Mouse (Mus musculus) stomach, embryonic 14.5 days (tissue): ENCODE results near the gene Sh2b3. TPM values are rescaled to one million over a fixed set of nuclear protein-coding genes. Genes with fewer than 3 reads are reported as not detected.

Source experiments
- ATAC-seq: fragments of 200-750 bp; cut with Nextera tagmentation; 2 replicates; pipeline ENCODE4 v1.8.0; 2017; ENCODE audit warnings: low read depth, moderate TSS enrichment; ENCODE audit not compliant: insufficient number of reproducible peaks, insufficient read depth, low FRiP score
- H3K27ac ChIP-seq: fragments of 300-500 bp; sonication (generic); 2 replicates; pipeline ENCODE4 v1.5.1; 2014; ENCODE audit warnings: mild to moderate bottlenecking, low read length, moderate library complexity, mixed read lengths
- H3K27me3 ChIP-seq: fragments of 300-500 bp; sonication (generic); 2 replicates; pipeline ENCODE4 v1.6.1; 2014; ENCODE audit warnings: low read length, control low read depth, mixed read lengths; ENCODE audit not compliant: control insufficient read depth, insufficient read depth
- H3K36me3 ChIP-seq: fragments of 300-500 bp; sonication (generic); 2 replicates; pipeline ENCODE4 v1.6.1; 2014; ENCODE audit warnings: mild to moderate bottlenecking, control low read depth, low read length, moderate library complexity, mixed read lengths; ENCODE audit not compliant: control insufficient read depth, insufficient read depth
- H3K4me1 ChIP-seq: fragments of 300-500 bp; sonication (generic); 2 replicates; pipeline ENCODE4 v1.6.1; 2014; ENCODE audit warnings: low read length, control low read depth, mixed read lengths; ENCODE audit not compliant: control insufficient read depth, insufficient read depth
- H3K4me2 ChIP-seq: fragments of 300-500 bp; sonication (generic); replicated peaks from 2 replicates; pipeline ENCODE4 v1.6.1; 2014; ENCODE audit warnings: low read depth, low read length, control low read depth
- H3K4me3 ChIP-seq: fragments of 300-500 bp; sonication (generic); 2 replicates; pipeline ENCODE4 v1.5.1; 2014; ENCODE audit warnings: low read depth, low read length, control low read depth
- H3K9ac ChIP-seq: fragments of 300-500 bp; sonication (generic); replicated peaks from 2 replicates; pipeline ENCODE4 v1.6.1; 2014; ENCODE audit warnings: low read depth, mild to moderate bottlenecking, control low read depth, low read length, moderate library complexity, mixed read lengths
- H3K9me3 ChIP-seq: fragments of 300-500 bp; sonication (generic); 2 replicates; pipeline ENCODE4 v1.6.1; 2016; ENCODE audit warnings: low read depth, low read length, control low read depth; ENCODE audit not compliant: control insufficient read depth
- WGBS: fragments of 180-500 bp; shearing (Covaris S2); extraction: QIAGEN DNeasy Blood & Tissue Kit; methylation state at CpG from one replicate; pipeline ENCODE4 v1.1.7; 2014; 5-methylcytosine and 5-hydroxymethylcytosine counted together
- polyA plus RNA-seq: library from polyadenylated mRNA; unstranded; fragments of >200 nt; fragmentation: Nextera tagmentation; extraction: Ambion mirVana; gene quantifications from 2 replicates; pipeline ENCODE4 v1.2.1, GENCODE M21; 2014

Sh2b3 gene
- polyA plus RNA-seq, 1 experiment from 2014 or later = 15.4 TPM

DNA sequence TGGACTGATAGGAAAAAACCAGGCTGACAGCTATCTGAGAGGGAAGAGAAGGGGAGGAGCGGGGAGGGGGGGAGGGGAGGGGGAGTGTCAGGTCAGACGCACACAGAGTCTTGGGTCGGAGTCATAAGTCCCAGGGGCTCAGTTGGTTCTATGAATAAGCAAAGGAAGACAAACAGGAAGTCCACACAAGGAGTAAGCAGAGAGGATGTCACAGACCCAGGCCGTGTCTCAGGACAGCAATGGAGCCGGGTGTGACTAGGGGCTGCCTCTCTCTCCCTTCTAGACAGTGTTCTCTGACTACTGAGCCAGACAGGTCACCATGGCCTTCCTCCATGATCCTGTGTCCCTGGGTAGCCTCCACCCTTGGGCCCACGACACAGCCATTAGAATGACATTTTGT lies 33.4 kb upstream of the Sh2b3 start:
- Histone ChIP-seq H3K36me3 (no peaks in the 10 kb centered on the region), H3K27ac (no peak overlapping the region), H3K4me3 (no peak overlapping the region), H3K4me1 (no peaks in the 10 kb centered on the region), H3K4me2 (no peak overlapping the region), H3K9me3 (no peaks in the 10 kb centered on the region), H3K27me3 (no peaks in the 10 kb centered on the region), H3K9ac (no peak overlapping the region)
- 67% methylated on average over 6 of the region's 6 CpGs for WGBS
- ATAC-seq = no peak

- Histone ChIP-seq H3K9ac (no peak overlapping the region), H3K27me3 (no peaks in the 10 kb centered on the region), H3K27ac (no peak overlapping the region), H3K36me3 (no peaks in the 10 kb centered on the region), H3K4me1 (no peaks in the 10 kb centered on the region), H3K9me3 (no peaks in the 10 kb centered on the region), H3K4me3 (no peak overlapping the region), H3K4me2 (no peak overlapping the region)
- 57% methylated on average over 5 of the region's 5 CpGs for WGBS
- ATAC-seq = peak; percentile 51
Measured at GRCm38 (mm10) chr5:121867963-121868362, 30.5 kb upstream of the Sh2b3 start.

GRCm38 (mm10) chr5:121864330-121864729 lies 26.9 kb upstream of the Sh2b3 start:
- peak; percentile 43 for ATAC-seq
- Histone ChIP-seq H3K27ac (no peak overlapping the region), H3K4me1 (no peaks in the 10 kb centered on the region), H3K27me3 (no peaks in the 10 kb centered on the region), H3K9ac (no peak overlapping the region), H3K36me3 (no peaks in the 10 kb centered on the region), H3K4me2 (peak overlapping the region; percentile 36), H3K9me3 (0 out of 2 replicates have a peak, but pooled peaks cover 3% of the 10 kb centered on the region), H3K4me3 (no peak overlapping the region)
- 15% methylated on average over 8 of the region's 11 CpGs for WGBS

DNA sequence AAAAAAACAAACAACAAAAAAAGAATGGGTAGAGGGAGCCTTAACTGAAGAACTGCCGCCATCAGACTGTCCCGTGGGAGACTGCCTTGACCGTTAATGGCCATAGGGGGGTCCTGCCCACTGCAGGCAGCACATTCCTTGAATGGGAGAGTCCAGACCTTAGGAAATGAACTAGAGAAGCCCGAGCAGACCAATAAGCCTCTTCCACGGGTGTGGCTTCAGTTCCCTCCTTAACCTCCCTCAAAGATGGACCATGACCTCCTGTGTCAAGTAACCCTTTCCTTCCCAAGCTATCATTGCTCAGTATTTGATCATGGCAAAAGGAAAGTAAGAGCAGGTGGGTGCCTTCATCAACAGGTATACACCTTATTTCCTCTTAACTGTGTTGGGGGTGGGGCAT lies 24.5 kb upstream of the Sh2b3 start:
- Histone ChIP-seq H3K4me3 (no peak overlapping the region), H3K27ac (no peak overlapping the region), H3K4me1 (no peaks in the 10 kb centered on the region), H3K9me3 (0 out of 2 replicates have a peak, but pooled peaks cover 3% of the 10 kb centered on the region), H3K9ac (no peak overlapping the region), H3K36me3 (no peaks in the 10 kb centered on the region), H3K4me2 (no peak overlapping the region), H3K27me3 (no peaks in the 10 kb centered on the region)
- WGBS = 51% methylated on average over 5 of the region's 5 CpGs
- no peak for ATAC-seq

GRCm38 (mm10) chr5:121858427-121858826 lies 21.0 kb upstream of the Sh2b3 start:
- no peak overlapping the region for H3K4me3 ChIP-seq
- WGBS = 85% methylated on average over 12 of the region's 12 CpGs
- H3K27ac ChIP-seq = no peak overlapping the region
- H3K27me3 ChIP-seq = no peaks in the 10 kb centered on the region
- H3K9me3 ChIP-seq = 0 out of 2 replicates have a peak, but pooled peaks cover 3% of the 10 kb centered on the region
- no peak for ATAC-seq
- H3K9ac ChIP-seq = no peak overlapping the region
- H3K4me1 ChIP-seq = 0 out of 2 replicates have a peak, but pooled peaks cover 3% of the 10 kb centered on the region
- no peak overlapping the region for H3K4me2 ChIP-seq
- peaks cover 8% of the 10 kb centered on the region for H3K36me3 ChIP-seq

DNA sequence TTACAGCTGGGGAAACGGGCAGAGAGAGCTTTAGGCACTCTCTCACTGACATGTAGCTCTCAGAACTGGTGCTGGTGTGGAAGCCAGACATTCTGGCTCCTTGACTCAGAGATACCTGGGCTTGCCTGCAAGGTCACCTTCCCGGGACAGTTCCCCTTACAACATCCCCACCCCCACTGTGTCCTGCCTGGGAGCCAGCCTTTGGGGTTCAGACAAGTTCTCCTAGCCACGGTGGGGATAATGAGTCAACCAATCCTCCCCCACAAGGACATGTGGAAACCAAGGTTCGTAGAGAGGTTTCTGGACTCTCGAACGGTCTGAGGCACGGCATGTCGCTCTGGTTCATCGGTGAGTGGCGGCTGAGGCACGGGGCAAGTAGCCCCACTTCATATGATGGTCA lies 19.3 kb upstream of the Sh2b3 start:
- H3K4me1 ChIP-seq = 0 out of 2 replicates have a peak, but pooled peaks cover 3% of the 10 kb centered on the region
- no peak overlapping the region for H3K27ac ChIP-seq
- WGBS = 85% methylated on average over 11 of the region's 11 CpGs

DNA sequence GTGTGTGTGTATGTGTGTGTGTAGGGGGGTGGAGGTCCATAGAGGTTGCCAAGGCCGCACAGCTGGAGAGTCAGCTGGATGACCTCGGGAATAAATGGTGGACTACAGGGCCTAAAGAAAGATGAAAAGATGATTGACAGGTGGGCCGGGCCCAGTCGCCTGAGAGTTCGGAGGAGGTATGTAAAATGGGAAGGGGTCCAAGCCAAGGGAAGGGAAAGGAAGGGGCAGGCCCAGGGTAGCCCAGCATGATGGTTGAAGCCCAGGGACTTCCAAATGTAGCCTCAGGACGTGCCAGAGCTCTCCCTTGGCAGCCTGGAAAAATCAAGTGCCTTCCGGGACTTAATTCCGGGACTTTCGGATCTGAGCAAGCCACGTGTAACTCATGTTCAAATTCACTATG lies 17.3 kb upstream of the Sh2b3 start:
- H3K9ac ChIP-seq = no peak overlapping the region
- peaks cover 22% of the 10 kb centered on the region for H3K36me3 ChIP-seq
- H3K4me2 ChIP-seq = no peak overlapping the region
- H3K9me3 ChIP-seq = no peaks in the 10 kb centered on the region
- peaks cover 18% of the 10 kb centered on the region for H3K4me1 ChIP-seq
- H3K4me3 ChIP-seq = no peak overlapping the region
- WGBS = 78% methylated on average over 10 of the region's 10 CpGs
- H3K27me3 ChIP-seq = no peaks in the 10 kb centered on the region
- no peak overlapping the region for H3K27ac ChIP-seq
- no peak for ATAC-seq

More for the DNA sequence above, 19.3 kb upstream of the Sh2b3 start:
- H3K4me2 ChIP-seq = no peak overlapping the region
- H3K36me3 ChIP-seq = peaks cover 22% of the 10 kb centered on the region
- H3K9me3 ChIP-seq = 0 out of 2 replicates have a peak, but pooled peaks cover 3% of the 10 kb centered on the region
- no peak overlapping the region for H3K4me3 ChIP-seq
- H3K27me3 ChIP-seq = no peaks in the 10 kb centered on the region
- no peak overlapping the region for H3K9ac ChIP-seq
- ATAC-seq = no peak

DNA sequence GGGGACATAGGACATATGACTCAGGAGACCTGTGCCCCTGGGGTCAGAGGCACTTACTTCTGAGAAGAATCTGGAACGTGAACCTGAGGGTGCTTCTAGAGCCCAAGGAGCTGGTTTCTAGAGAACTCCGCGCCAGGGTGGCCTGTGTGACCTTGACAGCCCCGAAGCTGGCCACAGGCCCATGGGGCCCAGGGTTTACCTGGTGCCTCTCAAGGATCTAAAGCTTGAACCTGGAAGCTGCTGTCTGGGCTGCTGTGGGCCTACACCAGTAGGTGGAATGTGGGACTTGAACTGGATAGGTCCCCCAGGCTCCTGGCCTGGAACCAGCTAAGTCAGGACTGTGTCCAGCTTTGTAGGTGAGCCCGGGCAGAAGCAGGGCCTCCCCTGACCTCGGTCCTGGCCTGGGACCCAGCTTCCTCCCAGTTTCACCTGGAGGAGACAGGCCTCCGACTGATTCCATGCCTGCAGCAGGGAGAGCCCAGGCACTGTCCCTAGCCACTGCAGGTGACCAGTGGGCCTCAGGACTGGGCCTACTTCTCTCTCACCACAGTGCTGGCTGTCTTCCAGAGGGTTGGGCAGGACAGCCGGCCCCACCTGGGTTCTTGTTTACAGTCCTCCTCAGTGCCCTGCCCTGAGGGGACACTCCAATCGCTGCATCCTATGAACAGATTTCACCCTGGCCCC lies 16.1 kb upstream of the Sh2b3 start:
- Histone ChIP-seq H3K4me3 (no peak overlapping the region), H3K36me3 (peaks cover 22% of the 10 kb centered on the region), H3K9ac (no peak overlapping the region), H3K9me3 (no peaks in the 10 kb centered on the region), H3K27ac (no peak overlapping the region), H3K27me3 (no peaks in the 10 kb centered on the region), H3K4me1 (peaks cover 23% of the 10 kb centered on the region), H3K4me2 (no peak overlapping the region)
- no peak; the same call in 1 of the 2 replicates for ATAC-seq
- WGBS = 78% methylated on average over 9 of the region's 9 CpGs
